Mouse (Mus musculus): Measurements from ENCODE around the gene Stra8. TPM values are rescaled to one million over a fixed set of nuclear protein-coding genes. Genes with fewer than 3 reads are reported as not detected.

Stra8 gene
- polyA plus RNA-seq, 1 experiment from 2014 or later: not detected

Other genes starting within 250 kb of the Stra8 start
- 6.2 and 8.0 TPM in 2 replicates for gene Agbl3, start 139.7 kb upstream of the Stra8 start, polyA plus RNA-seq (2015; fragmentation: Nextera tagmentation; extraction: Ambion mirVana)
- 1.4 and 1.7 TPM in 2 replicates for gene Tmem140, start 57.0 kb upstream of the Stra8 start, polyA plus RNA-seq (2015; fragmentation: Nextera tagmentation; extraction: Ambion mirVana)
- gene Cyren, start 42.1 kb upstream of the Stra8 start, polyA plus RNA-seq (2015; fragmentation: Nextera tagmentation; extraction: Ambion mirVana): 12.1 and 14.6 TPM in 2 replicates
- 9.7 and 10.7 TPM in 2 replicates for gene Wdr91, start 9.3 kb upstream of the Stra8 start, polyA plus RNA-seq (2015; fragmentation: Nextera tagmentation; extraction: Ambion mirVana)
- 0.39 and 0.74 TPM in 2 replicates for gene Slc23a4, start 68.2 kb downstream of the Stra8 start, polyA plus RNA-seq (2015; fragmentation: Nextera tagmentation; extraction: Ambion mirVana)
- gene Cnot4, start 213.6 kb downstream of the Stra8 start, polyA plus RNA-seq (2015; fragmentation: Nextera tagmentation; extraction: Ambion mirVana): 35.0 and 35.1 TPM in 2 replicates